Mouse (Mus musculus) hematopoietic stem cell, adult 5-6 weeks (primary cell): ENCODE results near the gene Sptb. TPM values are rescaled to one million over a fixed set of nuclear protein-coding genes. Genes with fewer than 3 reads are reported as not detected.

ENCODE experiments used
- ATAC-seq, 2 experiments: fragments of 125-278 bp in 1 of 2; replicated peaks in 1 of 2; 2 replicates each; pipeline ENCODE4 v1.8.0; 2016 to 2017; ENCODE audit warnings: inconsistent platforms in 2 of 2, mild to moderate bottlenecking in 2 of 2, moderate number of reproducible peaks in 2 of 2, low read depth in 1 of 2, moderate TSS enrichment in 1 of 2; ENCODE audit not compliant: low FRiP score in 2 of 2, poor library complexity in 2 of 2, severe bottlenecking in 2 of 2, insufficient read depth in 1 of 2, low TSS enrichment in 1 of 2
- total RNA-seq: library from RNA; stranded (forward); fragments of 172-1452, 232-1000 nt; gene quantifications from 2 replicates; pipeline ENCODE4 v1.2.3, GENCODE M21; 2017

Gene Sptb
- total RNA-seq, 1 experiment from 2014 or later: 7.2 TPM

DNA sequence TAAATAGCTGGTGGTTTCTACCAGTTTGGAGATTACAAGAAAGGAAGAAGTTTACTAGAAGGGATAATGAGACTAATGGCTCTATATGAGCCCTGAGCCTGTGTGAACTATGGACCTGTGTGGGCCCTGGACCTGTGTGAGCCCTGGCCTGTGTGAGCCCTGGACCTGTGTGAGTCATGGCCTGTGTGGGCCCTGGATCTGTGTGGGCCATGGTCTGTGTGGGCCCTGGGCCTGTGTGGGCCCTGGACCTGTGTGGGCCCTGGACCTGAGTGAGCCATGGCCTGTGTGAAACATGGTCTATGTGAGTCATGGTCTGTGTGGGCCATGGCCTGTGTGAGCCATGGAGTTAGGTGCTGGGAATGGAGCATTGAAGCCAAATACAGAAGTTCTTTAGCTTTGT lies 28.4 kb downstream of the Sptb start:
- no peak for ATAC-seq

DNA sequence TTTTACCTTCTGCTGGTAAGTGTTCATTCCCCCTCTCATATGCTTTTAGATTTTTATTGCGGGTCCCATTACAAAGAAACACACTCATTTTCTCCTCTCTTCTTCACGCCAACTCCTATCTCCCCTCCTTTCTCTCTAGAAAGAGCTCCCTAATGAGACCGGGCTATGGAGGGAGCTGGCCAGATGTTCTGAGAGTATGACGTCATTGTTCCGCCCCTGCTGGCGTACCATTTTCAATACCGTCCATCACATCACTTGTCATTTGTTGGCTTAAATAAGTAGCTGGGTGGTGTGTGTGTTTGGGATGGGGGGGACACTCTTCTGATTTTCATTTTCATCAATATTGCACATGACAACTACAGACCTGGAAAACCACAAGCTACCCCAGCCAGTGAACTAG lies 33.3 kb downstream of the Sptb start:
- ATAC-seq: no peak

DNA sequence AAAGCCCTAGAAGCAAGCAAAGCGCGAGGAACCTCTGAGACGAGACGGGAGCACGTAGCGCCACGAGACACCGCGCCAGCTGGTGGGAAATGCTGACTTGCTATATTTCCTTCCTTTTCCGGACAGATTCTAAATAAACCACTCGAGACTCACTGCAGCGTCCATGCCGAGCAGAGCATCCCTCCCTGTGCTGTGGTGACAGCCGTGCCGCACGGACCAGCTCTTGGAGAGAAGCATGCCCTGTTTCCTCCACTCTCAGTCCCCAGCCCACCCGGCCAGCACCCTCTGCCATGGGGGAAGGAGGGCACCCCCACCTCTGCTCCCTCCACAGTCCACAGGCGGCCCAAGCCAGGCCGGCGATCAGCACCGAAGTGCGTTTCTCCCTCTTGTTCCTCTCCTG lies 33.9 kb downstream of the Sptb start:
- ATAC-seq: peak in 1 of 2 experiments; percentile 11; a peak in 1 of 4 replicates

- ATAC-seq: no peak
These were observed 35.0 kb downstream of the Sptb start for GRCm38 (mm10) chr12:76675364-76675763.

DNA sequence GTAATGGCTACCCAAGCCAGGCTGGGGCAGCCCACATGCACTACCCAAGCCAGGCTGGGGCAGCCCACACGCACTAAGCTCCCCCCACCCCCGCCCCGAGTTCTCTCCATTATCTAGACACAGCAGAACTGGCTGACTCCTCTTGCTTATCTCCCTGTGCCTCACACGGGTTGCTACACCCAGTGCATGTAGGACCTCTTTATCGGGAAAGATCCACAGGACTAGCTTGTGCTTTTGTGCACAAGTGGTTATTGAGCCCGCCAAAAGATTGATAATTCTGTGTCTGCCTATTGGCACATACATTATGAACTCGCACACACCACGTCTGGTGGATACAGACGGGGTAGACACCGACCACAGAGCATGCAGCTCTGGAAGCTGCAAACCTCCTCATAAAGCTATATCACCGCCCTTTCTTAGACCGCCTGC lies 36.5 kb downstream of the Sptb start:
- ATAC-seq: peak; percentile 23 to 41; a peak in 2 of 4 replicates

DNA sequence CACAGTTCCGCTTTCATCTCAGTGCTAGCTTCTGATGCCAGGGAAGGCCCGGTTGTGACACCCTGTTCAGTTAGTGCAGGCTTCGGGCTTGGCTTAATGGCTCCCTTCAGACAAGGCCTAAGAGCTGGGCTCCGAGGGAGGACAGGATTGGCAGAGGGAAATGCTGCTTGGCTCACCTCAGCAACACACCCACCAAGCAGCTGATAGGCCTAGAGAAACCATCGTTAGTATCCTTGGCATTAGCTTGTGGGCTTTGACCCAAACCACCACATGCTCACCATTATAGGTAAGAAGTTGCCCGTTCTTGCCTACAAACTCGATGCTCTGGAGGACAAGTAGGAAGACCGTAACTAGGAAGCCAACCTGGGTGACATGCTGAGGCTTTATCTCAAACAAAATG lies 38.3 kb downstream of the Sptb start:
- no peak for ATAC-seq

GRCm38 (mm10) chr12:76670533-76671086 lies 39.7 kb downstream of the Sptb start:
- peak in 1 of 2 experiments; percentile 52; a peak in 1 of 4 replicates for ATAC-seq

DNA sequence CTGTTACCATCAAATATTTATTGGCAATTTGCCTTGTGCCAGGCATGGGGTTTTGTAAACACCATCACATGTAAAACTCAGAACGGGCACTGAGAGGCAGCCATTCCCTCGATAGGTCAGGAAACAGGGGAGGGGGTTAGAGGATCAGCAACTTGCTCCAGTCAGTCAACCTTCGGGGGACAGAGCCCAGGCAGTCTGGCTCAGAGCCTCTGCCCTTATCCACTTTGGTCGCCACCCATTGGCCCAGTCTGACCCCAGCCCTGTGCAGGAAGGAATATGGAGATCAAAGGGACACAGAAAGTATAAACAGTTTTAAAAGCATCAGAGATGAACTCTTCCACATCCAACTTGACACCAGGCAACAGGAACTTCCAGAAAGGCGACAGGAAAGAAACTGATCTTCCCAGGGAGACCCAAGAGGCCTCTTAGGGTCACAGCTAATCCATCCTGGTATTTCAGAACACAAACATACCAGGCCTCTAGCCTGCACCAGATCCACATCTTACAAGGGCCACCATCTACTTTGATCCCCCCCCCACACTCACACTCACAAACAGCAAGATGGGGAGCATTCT lies 40.3 kb downstream of the Sptb start:
- no peak for ATAC-seq

DNA sequence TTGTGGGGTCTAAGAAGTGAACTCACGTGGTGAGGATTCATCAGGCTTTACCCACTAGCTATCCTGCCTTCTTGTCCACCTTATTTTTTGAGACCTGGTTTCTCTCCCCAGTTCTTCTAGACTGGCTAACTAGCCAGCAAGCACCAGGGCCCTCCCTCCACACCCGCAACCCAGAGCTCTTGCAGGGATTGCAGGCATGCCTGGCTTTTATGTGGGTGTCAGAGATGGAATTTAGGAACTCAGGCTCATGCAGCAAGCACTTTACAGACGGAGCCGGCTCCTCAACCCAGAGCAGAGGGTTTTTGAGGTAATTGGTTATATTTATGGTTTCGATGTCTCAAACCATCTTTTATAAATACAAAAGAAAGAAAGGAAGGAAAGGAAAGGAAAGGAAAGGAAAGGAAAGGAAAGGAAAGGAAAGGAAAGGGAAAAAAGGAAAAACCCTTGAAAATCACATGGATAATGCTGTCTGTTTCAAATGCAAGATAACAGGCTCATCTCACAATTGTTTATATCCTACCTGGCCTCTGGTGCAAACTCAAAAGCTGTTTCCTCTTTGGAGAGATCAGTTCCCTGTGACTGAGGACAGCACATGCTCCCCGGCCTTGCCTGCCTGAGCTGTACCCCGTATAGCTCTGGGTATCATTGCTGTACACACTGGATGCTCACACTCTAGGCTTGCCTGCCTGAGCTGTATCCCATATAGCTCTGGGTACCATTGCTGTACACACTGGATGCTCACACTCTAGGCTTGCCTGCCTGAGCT lies 41.5 kb downstream of the Sptb start:
- ATAC-seq: no peak

GRCm38 (mm10) chr12:76651788-76652345 lies 58.5 kb downstream of the Sptb start:
- no peak for ATAC-seq

DNA sequence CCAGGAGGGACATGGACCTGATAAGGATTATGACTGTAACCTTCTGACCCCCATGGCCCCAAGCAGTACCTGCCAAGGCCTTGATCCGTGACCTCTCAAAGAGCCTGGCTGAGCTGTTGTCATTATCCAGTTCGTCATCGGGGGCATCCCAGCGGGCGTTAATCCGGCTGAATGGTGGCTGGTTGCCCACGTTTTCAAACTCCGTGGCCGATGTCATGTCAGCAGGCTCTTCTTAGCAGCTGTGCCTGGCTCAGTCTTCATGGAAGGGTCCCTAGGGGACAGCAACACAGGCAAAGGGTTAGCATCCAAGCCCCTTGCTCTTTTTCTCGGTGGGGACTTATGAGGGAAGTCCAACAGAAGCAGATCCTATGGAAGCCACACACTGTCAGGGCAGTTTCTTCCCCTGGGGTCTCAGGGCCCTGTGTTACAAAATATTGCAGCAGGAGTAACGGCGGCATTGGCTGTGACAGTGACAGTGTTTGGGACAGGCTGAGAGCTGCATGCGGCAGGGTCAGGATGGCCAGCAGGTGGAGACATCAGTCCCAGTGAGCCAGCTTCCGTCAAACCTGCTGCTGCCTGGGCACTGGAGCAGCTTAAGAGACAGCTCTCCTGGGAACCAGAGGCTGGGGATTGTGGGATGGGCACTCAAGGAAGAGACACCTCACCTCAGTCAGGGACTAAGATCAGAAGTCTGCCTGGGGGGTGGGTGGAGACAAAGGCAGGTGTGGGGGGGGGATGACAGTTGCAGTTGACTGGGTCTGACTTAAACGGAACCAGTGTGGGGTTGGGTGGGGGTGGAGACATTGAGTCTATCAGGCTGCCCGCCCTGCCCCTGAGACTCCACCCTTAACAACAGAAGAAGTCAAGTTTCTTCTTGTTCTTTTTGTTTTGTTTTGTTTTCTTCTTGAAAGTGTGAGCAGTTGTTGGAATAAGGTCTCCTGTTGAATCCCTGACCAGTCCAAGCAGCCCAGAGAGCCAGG lies 60.3 kb downstream of the Sptb start:
- ATAC-seq: peak; percentile 76 to 83; a peak in 2 of 4 replicates

DNA sequence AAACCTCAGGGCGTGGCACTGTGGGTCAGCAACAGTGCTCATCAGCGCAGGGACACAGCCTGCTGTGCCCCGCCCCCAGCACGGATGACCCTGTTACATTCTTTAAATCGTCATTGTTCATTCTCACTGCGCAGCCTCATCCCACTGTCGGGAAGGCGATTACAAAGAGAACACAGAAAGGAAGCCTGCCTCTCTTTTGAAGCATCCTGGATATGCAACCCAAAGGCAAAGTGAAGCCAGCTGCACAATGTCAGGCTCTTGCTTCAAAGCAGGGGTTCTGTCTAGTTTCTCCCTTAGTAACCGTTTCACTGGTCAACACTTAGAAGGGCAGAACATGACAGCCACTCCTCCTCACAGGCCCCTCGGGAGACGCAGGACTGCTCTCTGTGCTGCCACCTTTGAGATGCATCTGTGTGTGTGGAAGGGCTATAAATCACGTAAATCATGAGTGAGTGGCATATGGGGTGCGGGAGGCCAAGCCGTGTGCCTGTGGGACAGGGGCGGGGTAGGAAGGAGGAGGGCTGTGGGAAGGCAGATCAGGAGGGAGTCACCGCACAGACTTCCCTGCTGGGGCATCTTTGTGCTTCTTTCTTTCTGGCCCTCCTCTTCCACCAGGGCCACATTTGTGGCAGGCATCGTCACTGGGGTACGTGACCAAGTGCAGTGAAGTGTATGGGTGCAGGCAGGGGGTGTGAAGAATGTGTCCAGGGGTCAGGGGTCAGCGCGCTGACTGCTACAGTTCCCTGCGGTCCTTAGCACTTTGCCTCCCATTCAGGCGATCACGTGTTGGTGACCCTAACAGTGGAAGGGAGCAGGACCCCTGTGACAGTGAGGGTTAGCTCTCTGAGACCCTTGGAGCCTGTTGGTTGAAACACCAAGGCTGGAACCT lies 64.9 kb downstream of the Sptb start:
- ATAC-seq: no peak

- no peak for ATAC-seq
These were observed 66.7 kb downstream of the Sptb start for GRCm38 (mm10) chr12:76643679-76644078.

DNA sequence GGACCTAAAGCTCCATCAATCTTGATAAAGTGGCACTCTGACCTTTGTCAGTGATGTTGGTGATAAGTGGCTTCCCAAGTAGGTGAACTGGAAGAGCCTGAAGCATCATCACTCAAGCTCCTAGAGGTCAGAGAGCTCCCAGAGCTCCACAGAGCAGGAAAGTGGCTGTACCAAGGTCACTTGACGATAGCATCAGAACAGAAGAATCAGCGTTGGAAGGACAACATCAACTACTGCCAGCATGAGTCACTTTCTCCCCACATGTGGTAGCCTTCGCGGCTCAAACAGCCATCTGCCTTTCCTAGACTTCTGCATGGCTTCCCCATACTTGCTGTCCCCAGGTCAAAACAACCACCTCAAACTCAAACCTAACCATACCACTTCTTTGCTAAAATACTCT lies 67.7 kb downstream of the Sptb start:
- no peak for ATAC-seq

- no peak for ATAC-seq
These were observed 69.7 kb downstream of the Sptb start for GRCm38 (mm10) chr12:76640620-76641019.

DNA sequence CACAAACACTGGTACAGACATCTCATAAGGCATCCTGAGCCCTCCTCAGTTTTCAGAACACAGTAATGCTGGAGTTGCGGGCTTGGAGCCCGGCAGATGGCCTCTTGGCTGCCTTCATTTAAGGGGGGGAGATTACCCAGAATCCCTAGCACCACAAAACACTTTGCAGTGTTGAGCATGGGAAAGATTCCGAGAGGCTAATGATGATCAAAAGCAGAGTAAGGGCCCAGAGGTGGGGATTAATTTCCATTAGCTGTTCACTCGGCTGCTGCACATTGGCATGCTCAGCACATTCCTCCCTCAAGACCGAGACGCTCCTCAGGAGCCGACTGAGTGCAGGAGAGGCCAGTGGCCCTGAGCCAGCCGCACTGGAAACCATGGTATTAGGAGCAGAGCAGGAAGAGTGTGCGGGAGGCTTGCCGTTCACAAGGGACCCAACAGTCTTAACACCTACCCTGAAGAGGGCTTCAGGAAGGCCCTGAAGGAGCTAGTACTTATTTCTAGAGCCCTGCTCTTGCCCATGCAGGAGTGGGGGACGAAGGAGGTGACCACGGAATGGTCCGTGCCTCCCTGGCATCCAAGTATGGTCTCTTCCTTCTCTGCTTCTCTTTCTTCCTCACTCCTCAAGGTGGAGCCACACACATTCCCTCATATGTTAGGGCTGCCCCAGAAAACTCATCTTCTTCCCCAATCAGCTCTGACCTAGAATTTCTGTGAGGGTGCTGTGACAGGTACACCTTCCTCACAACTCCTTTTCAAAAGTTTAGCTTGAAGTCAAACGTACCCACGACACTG lies 75.3 kb downstream of the Sptb start:
- no peak for ATAC-seq
